Mouse (Mus musculus) midbrain, embryonic 14.5 days (tissue): ENCODE data around the gene Ubc. TPM values are rescaled to one million over a fixed set of nuclear protein-coding genes. Genes with fewer than 3 reads are reported as not detected.
A peak's percentile ranks its signal among the peaks of the same experiment; 100 is the strongest.

ENCODE experiments used
- ATAC-seq: fragments of 200-750 bp; cut with Nextera tagmentation; 2 replicates; pipeline ENCODE4 v1.8.0; 2017; ENCODE audit warnings: moderate number of reproducible peaks, moderate library complexity; ENCODE audit not compliant: low FRiP score, low TSS enrichment
- DNase-seq: peaks from one replicate; pipeline ENCODE4 v3.0.0-alpha.2; 2015
- H3K27ac ChIP-seq: fragments of 300-500 bp; sonication (generic); replicated peaks from 2 replicates; pipeline ENCODE4 v1.5.1; 2014; ENCODE audit warnings: mild to moderate bottlenecking, low read depth, low read length, moderate library complexity
- H3K27me3 ChIP-seq: fragments of 300-500 bp; sonication (generic); 2 replicates; pipeline ENCODE4 v1.6.1; 2014; ENCODE audit warnings: low read length, control low read depth, mixed read lengths; ENCODE audit not compliant: control insufficient read depth, insufficient read depth
- H3K36me3 ChIP-seq: fragments of 300-500 bp; sonication (generic); 2 replicates; pipeline ENCODE4 v1.6.1; 2014; ENCODE audit warnings: low read length, control low read depth; ENCODE audit not compliant: control insufficient read depth, insufficient read depth
- H3K4me1 ChIP-seq: fragments of 300-500 bp; sonication (generic); 2 replicates; pipeline ENCODE4 v1.6.1; 2014; ENCODE audit warnings: mild to moderate bottlenecking, antibody characterized with exemption, low read length, control low read depth; ENCODE audit not compliant: control insufficient read depth, insufficient read depth
- H3K4me2 ChIP-seq: fragments of 300-500 bp; sonication (generic); 2 replicates; pipeline ENCODE4 v1.6.1; 2014; ENCODE audit warnings: mild to moderate bottlenecking, low read length, moderate library complexity
- H3K4me3 ChIP-seq: fragments of 300-500 bp; sonication (generic); replicated peaks from 2 replicates; pipeline ENCODE4 v1.5.1; 2014; ENCODE audit warnings: low read depth, low read length
- H3K9ac ChIP-seq: fragments of 300-500 bp; sonication (generic); replicated peaks from 2 replicates; pipeline ENCODE4 v1.6.1; 2014; ENCODE audit warnings: mild to moderate bottlenecking, low read length, moderate library complexity
- H3K9me3 ChIP-seq: fragments of 300-500 bp; sonication (generic); 2 replicates; pipeline ENCODE4 v1.6.1; 2016; ENCODE audit warnings: low read length, control low read depth, mixed read lengths; ENCODE audit not compliant: control insufficient read depth
- WGBS: fragments of 180-500 bp; shearing (Covaris S2); extraction: QIAGEN DNeasy Blood & Tissue Kit; methylation state at CpG from one replicate; pipeline ENCODE4 v1.1.7; 2014; 5-methylcytosine and 5-hydroxymethylcytosine counted together
- polyA plus RNA-seq: library from polyadenylated mRNA; unstranded; fragments of >200 nt; fragmentation: Nextera tagmentation; extraction: Ambion mirVana; gene quantifications from 2 replicates; pipeline ENCODE4 v1.2.1, GENCODE M21; 2014

Ubc gene
- polyA plus RNA-seq, 1 experiment from 2014 or later: 1,332 TPM

DNA sequence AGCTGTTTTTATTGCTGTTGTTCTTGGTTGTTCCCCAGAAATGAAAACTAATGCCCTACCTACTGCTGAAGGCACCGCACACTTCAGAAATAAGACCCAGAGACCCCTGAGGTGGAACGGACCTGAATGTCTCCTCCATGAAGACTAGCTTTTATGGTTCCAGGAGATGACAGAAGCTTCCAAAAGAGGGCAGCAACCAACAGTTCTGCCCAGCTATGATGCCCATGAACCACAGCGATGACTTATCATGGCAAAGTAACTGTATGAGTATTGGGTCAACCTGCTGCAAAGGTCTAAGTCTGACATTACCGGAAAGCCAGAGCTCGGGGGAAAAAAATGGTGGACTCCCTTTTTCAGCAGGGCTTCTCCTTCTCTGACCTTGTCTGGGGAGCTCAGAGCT lies 11.1 kb downstream of the Ubc start:
- Histone ChIP-seq H3K4me3 (no peak overlapping the region), H3K27ac (no peak overlapping the region), H3K27me3 (no peaks in the 10 kb centered on the region), H3K4me1 (no peaks in the 10 kb centered on the region), H3K4me2 (no peak overlapping the region), H3K9ac (no peak overlapping the region), H3K36me3 (no peaks in the 10 kb centered on the region), H3K9me3 (no peaks in the 10 kb centered on the region)
- no peak for ATAC-seq
- 85% methylated on average over 5 of the region's 5 CpGs for WGBS
- DNase-seq: no peak

- DNase-seq (no peak), ATAC-seq (no peak)
- no peaks in the 10 kb centered on the region for H3K27me3 ChIP-seq
- 66% methylated on average over 7 of the region's 7 CpGs for WGBS
- no peak overlapping the region for H3K4me3 ChIP-seq
- no peak overlapping the region for H3K9ac ChIP-seq
- no peaks in the 10 kb centered on the region for H3K4me1 ChIP-seq
- no peaks in the 10 kb centered on the region for H3K9me3 ChIP-seq
- H3K4me2 ChIP-seq: no peak overlapping the region
- no peaks in the 10 kb centered on the region for H3K36me3 ChIP-seq
- no peak overlapping the region for H3K27ac ChIP-seq
These were observed 12.8 kb downstream of the Ubc start for GRCm38 (mm10) chr5:125377214-125377613.

- 89% methylated on average over 2 of the region's 2 CpGs for WGBS
- H3K9ac ChIP-seq: no peak overlapping the region
- H3K4me2 ChIP-seq: no peak overlapping the region
- H3K27me3 ChIP-seq: no peaks in the 10 kb centered on the region
- H3K4me3 ChIP-seq: no peak overlapping the region
- H3K36me3 ChIP-seq: no peaks in the 10 kb centered on the region
- no peaks in the 10 kb centered on the region for H3K9me3 ChIP-seq
- no peak for ATAC-seq
- H3K27ac ChIP-seq: no peak overlapping the region
- H3K4me1 ChIP-seq: no peaks in the 10 kb centered on the region
- no peak for DNase-seq
These were observed 14.1 kb downstream of the Ubc start for GRCm38 (mm10) chr5:125375871-125376270.

GRCm38 (mm10) chr5:125372027-125372426 lies 18.0 kb downstream of the Ubc start:
- 78% methylated on average over 4 of the region's 4 CpGs for WGBS
- no peaks in the 10 kb centered on the region for H3K36me3 ChIP-seq

DNA sequence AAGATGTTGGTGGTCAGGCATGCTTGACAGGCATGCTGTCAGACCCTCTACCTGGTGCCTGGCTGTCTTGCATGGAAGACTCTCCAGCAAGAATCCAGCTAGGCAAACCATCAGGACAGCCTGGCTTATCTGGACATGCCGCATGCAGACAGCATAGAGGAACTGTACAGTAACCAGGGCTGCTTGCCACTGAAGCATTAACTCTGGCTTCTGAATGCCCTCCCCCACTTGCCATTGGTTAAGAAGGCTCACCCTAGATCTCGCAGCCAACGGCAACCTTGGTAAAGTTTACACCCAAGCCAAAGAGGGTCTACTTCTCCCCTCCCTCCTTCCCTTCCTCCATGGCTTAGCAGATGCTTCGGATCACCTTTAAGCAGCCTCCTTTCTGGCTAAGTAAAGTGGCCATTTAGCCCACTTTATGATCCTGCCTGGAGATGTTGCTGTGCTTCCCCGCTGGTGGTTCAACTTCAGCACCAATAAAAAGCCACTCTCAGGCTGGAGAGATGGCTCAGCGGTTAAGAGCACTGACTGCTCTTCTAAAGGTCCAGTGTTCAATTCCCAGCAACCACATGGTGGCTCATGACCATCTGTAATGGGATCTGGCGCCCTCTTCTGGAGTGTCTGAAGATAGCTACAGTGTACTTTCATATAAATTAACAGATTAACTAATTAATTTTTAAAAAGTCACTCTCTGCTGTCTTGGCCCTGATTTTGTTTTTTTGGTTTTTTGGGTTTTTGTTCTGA lies 18.9 kb downstream of the Ubc start:
- no peaks in the 10 kb centered on the region for H3K4me1 ChIP-seq
- H3K27me3 ChIP-seq: no peaks in the 10 kb centered on the region
- no peak overlapping the region for H3K27ac ChIP-seq
- no peak overlapping the region for H3K4me3 ChIP-seq
- no peak overlapping the region for H3K9ac ChIP-seq
- H3K36me3 ChIP-seq: no peaks in the 10 kb centered on the region
- no peaks in the 10 kb centered on the region for H3K9me3 ChIP-seq
- H3K4me2 ChIP-seq: no peak overlapping the region
- WGBS: 77% methylated on average over 7 of the region's 7 CpGs
- DNase-seq (no peak), ATAC-seq (no peak)

More at GRCm38 (mm10) chr5:125372027-125372426, 18.0 kb downstream of the Ubc start:
- Histone ChIP-seq H3K4me2 (no peak overlapping the region), H3K9me3 (no peaks in the 10 kb centered on the region), H3K27ac (no peak overlapping the region), H3K4me1 (no peaks in the 10 kb centered on the region), H3K9ac (no peak overlapping the region), H3K4me3 (no peak overlapping the region), H3K27me3 (no peaks in the 10 kb centered on the region)
- no peak for DNase-seq
- ATAC-seq: no peak

GRCm38 (mm10) chr5:125368568-125368967 lies 21.4 kb downstream of the Ubc start:
- no peaks in the 10 kb centered on the region for H3K4me1 ChIP-seq
- no peak overlapping the region for H3K4me3 ChIP-seq
- no peak overlapping the region for H3K9ac ChIP-seq
- ATAC-seq (no peak), DNase-seq (peak; percentile 88)
- H3K4me2 ChIP-seq: no peak overlapping the region
- WGBS: under 1% methylated on average over 4 of the region's 4 CpGs
- H3K36me3 ChIP-seq: no peaks in the 10 kb centered on the region
- H3K9me3 ChIP-seq: no peaks in the 10 kb centered on the region
- no peak overlapping the region for H3K27ac ChIP-seq
- no peaks in the 10 kb centered on the region for H3K27me3 ChIP-seq

GRCm38 (mm10) chr5:125368156-125368555 lies 21.8 kb downstream of the Ubc start:
- WGBS: 73% methylated on average over 5 of the region's 5 CpGs
- H3K9ac ChIP-seq: no peak overlapping the region
- no peaks in the 10 kb centered on the region for H3K36me3 ChIP-seq
- H3K27me3 ChIP-seq: no peaks in the 10 kb centered on the region
- DNase-seq (no peak), ATAC-seq (no peak)
- H3K4me3 ChIP-seq: no peak overlapping the region
- H3K4me1 ChIP-seq: no peaks in the 10 kb centered on the region
- H3K27ac ChIP-seq: no peak overlapping the region
- no peaks in the 10 kb centered on the region for H3K9me3 ChIP-seq
- H3K4me2 ChIP-seq: no peak overlapping the region

DNA sequence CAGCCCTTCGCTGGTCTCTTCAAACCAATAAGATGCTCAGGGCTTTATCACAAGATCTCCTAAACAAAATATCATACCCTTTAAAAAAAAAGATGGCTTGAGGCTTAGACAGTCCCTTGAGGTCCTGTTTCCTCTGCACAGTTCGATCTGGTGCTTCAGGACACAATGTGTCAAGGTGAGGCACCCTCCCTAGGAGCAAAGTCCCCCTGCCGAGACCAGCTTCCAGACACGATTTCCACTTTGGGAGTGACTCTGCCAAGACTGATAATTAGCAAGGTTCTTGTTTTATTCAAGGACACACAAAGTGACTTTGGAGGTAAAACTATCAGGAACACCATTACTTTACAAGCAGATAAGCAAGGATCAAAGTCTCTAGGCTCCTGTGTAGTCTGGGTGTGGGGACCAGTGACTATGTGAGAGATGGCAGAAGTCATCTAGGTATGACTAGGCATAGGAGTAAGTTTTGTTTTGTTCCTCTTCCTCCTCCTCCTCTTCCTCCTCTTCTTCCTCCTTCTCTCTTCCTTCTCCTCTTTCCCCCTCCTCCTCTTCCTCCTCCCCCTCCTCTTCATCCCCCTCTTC lies 25.1 kb downstream of the Ubc start:
- Histone ChIP-seq H3K4me2 (no peak overlapping the region), H3K4me1 (no peaks in the 10 kb centered on the region), H3K9me3 (no peaks in the 10 kb centered on the region), H3K36me3 (no peaks in the 10 kb centered on the region), H3K4me3 (no peak overlapping the region), H3K9ac (no peak overlapping the region), H3K27me3 (no peaks in the 10 kb centered on the region), H3K27ac (no peak overlapping the region)
- ATAC-seq: no peak
- DNase-seq: no peak
- WGBS: 70% methylated on average over 4 of the region's 4 CpGs

- Histone ChIP-seq H3K4me2 (no peak overlapping the region), H3K36me3 (no peaks in the 10 kb centered on the region), H3K27ac (no peak overlapping the region), H3K9ac (no peak overlapping the region), H3K4me3 (no peak overlapping the region), H3K4me1 (no peaks in the 10 kb centered on the region), H3K27me3 (no peaks in the 10 kb centered on the region), H3K9me3 (no peaks in the 10 kb centered on the region)
- ATAC-seq (no peak), DNase-seq (no peak)
- 82% methylated on average over 7 of the region's 7 CpGs for WGBS
These were observed 26.1 kb downstream of the Ubc start for GRCm38 (mm10) chr5:125363894-125364293.
